Mouse (Mus musculus) spleen, embryonic (tissue): Measurements from ENCODE around the gene Mlf2.

Source experiments
- CTCF ChIA-PET: fragments of 350-600 bp; sonication (Branson Sonifier 250); formaldehyde crosslinking; loops from one replicate; lab custom pipeline; 2022; lab: Charles Lee

Gene Mlf2

DNA sequence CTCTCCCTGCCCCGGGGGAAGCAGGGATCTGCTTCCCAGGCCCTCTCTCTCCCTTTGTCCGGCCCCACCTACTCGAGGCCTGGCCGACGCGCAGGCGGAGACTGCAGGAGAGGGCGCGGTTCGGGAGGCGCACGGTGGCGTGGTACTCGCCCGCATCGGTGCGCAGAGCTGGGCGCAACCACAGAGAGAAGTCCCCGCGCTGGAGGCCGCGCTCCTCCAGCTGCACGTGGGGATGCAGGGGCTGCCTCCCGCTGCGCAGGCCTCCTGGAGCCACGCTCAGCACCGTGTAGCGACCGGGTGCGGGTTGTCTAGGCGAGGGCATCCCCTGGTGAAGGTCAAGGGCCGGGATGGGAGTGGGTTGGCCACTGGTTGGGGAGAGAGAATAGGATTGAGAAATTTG, 21.2 kb upstream of the Mlf2 start:
- CTCF ChIA-PET = interaction anchor here (0.6 to 0.7 kb wide), 2 partner anchors 566 to 768 kb away, joined by 4 to 9 read pairs; no protein-coding TSS in a partner anchor

DNA sequence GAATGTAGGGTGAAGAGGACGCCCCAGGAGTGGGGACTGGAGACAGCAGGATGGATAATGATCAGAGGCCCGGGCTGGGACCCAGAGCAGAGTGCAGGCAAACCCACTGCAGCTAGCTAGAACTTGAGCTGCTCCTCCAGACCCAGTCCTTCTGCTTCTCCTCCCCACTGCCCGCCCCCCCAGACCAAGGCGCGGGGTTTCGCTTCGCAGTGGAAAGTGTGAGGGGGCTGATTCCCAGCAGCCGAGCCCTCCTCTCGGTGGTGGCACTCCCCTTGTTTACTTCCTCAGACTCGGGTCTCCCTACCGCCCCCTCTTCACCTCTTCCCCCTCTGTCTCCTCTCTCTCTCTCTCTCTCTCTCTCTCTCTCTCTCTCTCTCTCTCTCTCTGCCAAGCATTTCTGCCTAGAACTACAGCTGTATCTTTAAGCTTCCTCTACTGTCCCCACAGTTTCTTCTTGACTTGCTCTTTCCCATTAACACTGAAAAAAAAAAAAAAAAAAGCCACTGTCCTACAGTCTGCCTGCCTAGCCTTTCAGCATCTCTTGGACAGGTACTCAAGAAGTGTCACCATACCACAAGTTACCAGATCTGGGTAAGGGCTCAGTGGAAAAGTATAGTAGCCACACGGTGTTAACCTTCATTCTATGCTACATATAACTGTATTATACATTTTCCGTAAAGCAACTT, 19.5 kb upstream of the Mlf2 start, which contains the start of gene Lag3:
TSS of gene Lag3 (minus strand) at position 173 of the 686 bp plus-strand sequence.
- CTCF ChIA-PET = interaction anchor here (0.6 kb wide), 3 partner anchors 21 to 239 kb away, joined by 5 to 11 read pairs (median 10); no protein-coding TSS in a partner anchor

DNA sequence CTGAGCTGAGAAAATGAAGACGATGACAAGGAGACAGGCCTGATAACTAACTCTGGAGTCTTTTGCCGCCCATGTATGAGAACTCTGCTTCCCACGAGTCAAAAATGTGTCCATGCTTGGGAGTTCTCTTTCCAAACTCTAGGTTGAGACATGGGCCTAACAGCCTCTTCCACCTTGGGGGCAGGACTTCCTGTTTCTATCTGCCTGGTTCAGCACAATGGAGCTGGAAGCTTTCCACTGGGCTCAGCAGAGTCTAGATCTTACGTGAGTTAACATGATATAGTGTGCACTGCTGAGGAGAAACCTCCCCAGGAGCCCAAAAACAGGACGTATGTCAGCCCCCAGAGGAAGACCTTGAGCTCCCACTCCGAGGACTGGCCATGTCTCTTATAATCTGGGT, 18.0 kb upstream of the Mlf2 start:
- CTCF ChIA-PET = no interaction called here

DNA sequence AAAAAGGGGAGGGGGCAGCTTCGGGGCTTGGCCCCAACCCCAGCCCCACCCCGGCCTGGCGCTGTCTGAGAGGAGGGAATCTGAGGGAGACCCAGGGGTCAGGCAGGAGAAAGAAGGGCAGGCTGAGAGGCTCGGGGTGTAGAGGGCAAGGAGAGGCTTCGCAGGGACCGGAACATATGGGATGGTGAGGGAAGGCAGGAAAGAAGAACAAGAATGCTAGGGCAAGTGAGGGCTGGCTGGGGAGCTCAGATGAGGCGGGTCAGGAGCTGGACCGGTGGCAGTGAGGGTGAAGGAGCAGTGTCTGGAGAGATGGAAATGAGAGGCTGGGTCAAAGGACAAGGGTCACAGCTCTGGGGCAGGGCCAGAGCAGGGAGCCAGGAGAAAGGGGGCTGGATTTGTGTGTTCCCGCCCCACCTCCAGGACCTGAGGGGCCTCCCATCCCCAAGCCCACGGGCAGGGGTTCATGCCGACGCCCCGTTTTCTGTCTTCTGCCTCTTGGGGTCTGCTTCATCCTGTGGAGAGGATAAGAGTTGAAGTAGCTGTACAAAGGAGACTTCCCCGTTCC, 17.4 kb upstream of the Mlf2 start:
- CTCF ChIA-PET = no interaction called here

DNA sequence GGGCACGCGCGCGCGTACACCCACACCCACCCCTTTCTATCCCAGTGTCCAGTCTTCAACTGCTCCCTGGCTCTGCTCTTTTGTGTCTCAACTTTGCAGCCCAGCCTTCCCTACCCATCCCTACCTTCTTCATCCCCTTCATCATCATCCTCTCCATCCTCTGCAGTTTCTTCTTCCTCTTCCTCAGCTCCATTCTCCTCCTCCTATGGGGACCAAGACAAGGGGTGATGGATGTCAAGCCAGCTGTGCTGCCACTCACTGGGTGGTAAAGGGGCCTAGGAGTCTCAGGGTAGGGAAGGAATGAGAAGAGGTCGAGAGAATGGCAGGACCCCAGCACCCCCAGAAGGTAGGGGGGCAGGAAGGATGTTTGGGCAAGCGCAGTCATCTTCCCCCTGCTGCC, 16.7 kb upstream of the Mlf2 start:
- CTCF ChIA-PET = interaction anchor here (0.6 kb wide), 1 partner anchor 9 kb away, joined by 3 read pairs; no protein-coding TSS in a partner anchor

DNA sequence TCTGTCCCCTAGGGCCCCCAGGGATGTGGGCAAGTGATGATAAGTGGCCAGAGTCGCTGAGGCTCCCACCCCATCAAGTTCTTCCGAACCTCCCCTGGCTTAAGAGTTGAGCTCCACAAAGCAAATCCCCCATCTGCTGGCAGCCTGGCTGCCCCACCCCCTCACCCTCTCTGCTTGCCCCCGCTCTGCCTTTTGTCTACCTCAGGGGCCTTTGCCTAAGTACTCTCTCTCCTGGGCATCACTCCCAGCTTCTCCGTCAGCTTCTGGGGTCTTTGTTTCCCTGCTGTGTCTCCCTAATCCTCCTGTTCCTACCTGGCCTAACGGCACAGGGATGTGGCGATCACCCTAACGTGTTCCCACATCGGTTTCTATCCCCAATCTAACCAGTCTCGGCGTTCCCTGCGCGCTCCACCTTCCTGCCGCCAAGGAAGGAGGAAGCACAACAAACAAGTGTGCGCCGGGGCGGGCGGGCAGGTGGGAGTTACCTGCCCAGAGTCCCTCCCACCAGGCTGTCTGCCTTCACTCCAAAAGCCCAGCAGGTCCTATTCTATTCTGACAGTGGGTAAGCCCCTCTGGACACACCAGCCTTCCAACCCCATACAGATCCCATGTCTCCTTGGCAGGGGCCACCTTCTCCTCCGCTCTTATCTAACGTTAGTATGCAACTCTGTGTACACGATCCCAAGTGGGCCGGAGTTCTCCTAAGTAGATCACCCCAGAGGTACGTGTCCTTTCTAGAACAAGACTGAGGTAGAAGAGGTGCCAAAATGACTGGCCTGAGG, 15.8 kb upstream of the Mlf2 start:
- CTCF ChIA-PET = interaction anchor here (0.6 kb wide), 1 partner anchor 10 kb away, joined by 3 read pairs; no protein-coding TSS in a partner anchor

DNA sequence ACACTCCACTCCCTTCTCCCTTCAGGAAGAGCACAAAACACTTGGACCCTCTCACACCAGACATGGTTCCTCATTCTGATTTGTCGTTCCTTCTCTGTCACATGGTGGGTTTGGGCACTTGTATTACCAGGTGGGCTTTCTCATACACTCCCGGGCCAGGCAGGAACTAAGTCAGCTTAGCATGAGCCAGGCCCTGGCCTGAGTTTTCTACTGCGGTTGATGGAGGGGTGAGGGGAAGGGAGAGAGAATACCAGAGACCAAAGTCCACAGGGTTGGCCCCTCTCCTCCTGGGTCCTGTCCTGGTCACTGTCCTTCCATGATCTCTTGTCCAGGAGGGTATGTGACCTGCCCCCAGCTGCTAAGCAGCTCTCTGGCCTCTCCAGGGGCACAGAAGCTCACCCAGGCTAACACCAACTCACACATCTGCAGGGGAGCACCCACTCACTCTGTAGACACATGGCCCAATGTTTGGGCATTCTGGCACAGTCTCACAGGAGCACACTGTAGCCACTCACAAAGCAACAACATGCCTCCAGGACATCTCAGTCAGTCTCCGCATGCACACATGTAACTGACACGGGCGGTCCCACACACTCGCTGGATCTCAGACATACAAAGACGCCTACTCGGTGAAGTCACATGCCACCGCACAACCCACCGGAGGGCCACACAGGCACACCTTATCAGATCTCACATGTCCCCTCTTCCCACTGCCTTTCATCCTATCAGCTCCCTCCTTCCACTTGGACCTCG, 15.1 kb upstream of the Mlf2 start:
- CTCF ChIA-PET = interaction anchor here (0.8 to 1.3 kb wide), 2 partner anchors 8 to 44 kb away, joined by 6 to 36 read pairs; no protein-coding TSS in a partner anchor

DNA sequence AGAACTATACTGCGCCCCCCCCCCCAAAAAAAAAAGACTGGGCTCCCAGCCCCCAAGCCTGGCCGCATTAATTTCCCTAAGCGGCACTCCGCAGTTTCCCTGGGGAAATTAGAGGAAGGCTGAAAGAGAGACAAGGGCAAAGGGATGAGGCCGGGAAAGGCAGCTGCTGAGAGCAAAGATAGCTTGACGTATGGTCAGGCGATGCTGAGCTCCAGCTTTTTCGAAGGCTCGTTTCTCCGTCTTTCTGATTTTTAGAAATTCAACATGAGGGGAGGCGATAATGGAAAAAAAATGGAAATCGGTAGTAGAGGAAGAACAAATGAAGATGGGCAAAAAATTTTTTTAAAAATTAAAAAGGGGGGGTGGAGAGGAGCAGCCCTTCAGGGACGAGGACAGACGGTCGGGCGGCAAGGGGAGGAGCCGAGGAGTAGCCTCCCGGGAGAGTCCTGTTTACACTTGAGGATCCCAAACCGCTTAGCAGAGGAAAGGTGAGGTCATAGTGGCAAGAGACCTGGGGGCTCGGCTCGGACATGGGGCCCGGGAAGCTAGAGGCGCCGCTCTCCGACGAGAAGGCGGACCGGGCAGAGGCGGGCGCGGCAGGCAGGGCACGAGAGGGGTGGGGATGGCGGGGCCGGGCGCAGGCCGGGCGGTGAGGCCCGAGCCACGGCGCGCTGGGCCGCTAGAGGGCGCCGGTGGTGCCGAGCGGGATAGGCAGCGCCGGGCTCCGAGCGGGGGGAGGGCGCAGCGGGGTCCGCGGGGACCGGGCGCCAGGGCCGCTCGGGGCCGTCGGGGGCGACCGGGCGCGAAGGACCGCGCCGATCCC, 14.3 kb upstream of the Mlf2 start:
- CTCF ChIA-PET = interaction anchor here (0.6 to 1.3 kb wide), 4 partner anchors 9 to 249 kb away, joined by 4 to 36 read pairs (median 5); partner anchors contain the start of gene Gapdh

DNA sequence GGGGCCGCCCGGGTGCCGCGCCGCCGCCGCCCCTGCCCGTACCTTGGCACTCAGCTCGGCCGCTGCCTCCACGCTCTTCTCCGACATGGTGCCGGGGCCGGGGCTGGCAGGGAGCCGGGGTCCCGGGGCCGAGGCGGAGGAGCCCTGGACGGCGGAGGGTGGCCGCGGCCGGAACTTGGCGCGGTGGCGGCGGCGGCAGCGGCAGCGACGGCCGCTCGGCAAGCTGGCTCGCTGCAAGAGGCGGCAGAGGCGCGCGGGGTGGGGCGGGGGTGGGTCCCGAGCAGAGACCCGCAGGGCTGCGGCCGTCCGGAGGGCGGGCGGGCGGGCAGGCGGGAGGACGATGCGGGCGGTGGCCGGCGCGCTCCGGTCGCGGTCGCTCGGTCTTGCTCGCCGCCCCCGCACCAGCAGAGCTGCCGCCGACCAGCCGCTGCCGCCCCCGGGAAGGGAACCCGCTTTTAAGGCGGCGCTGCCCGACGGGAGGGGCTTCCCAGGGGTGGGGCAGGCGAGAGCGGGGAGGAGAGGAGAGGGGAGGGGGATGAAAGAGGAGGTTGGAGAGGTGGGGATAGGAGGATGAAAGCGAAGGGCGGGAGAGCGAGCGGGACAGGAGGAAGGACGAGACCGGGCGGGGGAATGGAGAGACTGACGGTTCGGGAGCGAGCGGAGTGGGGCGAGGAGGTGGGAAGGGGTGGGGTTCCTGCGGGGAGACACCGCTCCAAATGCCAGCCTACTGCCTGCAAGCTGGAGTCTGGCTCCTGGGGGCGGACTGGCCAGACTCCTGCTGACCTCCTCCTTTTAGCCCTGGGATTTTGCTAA, 13.5 kb upstream of the Mlf2 start:
- CTCF ChIA-PET = interaction anchor here (0.6 to 1.3 kb wide), 4 partner anchors 12 to 248 kb away, joined by 3 to 4 read pairs (median 4); partner anchors contain the start of gene Gapdh

DNA sequence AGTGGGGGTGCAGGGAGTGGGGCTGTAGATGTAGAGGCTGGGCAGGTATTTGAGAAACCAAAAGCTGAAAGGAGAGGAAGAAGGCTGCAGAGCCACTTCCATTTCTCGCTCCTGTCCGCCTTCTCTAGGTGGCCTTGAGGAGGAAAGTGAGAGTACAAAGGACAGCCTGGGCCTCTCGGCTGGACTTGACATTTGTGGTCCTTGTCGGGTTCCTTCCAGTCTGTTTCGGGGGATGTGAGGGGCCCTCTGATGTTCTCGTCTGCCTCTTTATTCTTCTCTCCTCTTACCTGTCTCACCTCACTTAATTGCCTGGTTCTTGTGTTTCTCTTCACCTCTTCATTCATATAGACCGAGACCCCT, 12.9 kb upstream of the Mlf2 start:
- CTCF ChIA-PET = interaction anchor here (0.8 to 1.0 kb wide), 2 partner anchors 12 to 183 kb away, joined by 3 read pairs; no protein-coding TSS in a partner anchor

DNA sequence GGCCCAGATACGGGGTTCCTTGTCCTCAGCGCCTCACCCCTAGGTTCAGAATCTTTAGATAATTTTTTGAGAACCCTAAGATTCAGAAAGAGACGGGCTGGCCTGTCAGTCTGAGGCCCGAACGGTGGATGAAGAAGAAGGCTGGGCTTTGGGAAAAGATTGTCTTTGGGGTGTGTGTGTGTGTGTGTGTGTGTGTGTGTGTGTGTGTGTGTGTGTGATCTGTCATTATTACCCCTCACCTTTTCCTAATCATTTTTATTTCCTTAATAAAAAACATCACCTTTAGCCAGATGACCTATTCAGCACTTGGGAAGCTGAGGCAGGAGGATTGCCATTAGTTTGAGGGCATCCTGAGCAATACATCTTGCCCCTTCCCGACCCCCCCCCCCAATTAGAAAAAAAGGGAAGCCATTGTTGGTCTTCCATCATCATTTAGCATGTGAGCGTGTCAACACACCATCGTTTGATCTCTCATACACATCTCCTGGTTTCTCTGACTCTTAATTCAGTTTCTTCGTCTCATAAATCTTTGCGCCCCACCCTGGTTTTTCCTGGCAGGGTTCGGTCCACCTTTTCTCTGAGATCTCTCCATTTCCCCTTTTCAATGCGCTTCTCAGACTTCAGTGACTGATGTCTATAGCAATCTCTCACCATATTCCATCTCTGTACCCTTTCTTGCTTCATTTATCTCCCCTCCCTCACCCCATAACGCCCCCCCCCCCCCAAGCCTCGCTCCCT, 12.1 kb upstream of the Mlf2 start:
- CTCF ChIA-PET = interaction anchor here (0.5 to 1.0 kb wide), 2 partner anchors 11 to 45 kb away, joined by 3 to 7 read pairs; no protein-coding TSS in a partner anchor

DNA sequence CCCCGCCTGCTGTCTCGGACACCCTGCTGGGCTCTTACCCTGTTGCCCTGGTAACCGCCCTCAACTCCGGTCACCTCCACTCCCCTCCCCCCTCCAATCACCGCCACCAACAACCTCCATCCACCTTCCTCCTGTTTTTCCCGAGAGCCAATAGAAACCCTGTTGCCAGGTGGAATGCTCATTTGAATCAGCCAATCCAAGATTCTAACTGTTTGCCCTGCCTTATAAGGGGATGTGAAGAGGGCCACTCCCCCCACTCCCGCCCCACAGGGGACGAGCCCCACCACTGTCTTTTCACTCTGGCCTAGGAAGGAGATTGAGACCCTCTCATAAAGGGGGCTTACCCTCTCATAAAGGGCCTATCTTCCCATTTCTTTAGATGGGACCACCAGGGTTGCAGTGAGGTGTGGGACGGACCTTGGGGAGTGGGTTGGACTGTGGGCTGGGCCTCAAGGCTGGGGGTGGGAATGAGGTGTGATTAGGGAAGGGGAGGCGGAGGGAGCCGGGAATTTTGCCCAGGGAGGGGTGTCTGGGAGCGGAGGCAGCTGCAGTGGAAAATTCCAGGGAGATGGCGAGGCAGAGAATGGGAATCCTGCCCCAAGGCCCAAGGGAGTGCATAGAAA, 11.4 kb upstream of the Mlf2 start, which contains the start of gene Ptms:
TSS of gene Ptms (minus strand) at position 409 of the 623 bp plus-strand sequence.
- CTCF ChIA-PET = interaction anchor here (0.5 kb wide), 1 partner anchor 44 kb away, joined by 7 read pairs; no protein-coding TSS in a partner anchor

DNA sequence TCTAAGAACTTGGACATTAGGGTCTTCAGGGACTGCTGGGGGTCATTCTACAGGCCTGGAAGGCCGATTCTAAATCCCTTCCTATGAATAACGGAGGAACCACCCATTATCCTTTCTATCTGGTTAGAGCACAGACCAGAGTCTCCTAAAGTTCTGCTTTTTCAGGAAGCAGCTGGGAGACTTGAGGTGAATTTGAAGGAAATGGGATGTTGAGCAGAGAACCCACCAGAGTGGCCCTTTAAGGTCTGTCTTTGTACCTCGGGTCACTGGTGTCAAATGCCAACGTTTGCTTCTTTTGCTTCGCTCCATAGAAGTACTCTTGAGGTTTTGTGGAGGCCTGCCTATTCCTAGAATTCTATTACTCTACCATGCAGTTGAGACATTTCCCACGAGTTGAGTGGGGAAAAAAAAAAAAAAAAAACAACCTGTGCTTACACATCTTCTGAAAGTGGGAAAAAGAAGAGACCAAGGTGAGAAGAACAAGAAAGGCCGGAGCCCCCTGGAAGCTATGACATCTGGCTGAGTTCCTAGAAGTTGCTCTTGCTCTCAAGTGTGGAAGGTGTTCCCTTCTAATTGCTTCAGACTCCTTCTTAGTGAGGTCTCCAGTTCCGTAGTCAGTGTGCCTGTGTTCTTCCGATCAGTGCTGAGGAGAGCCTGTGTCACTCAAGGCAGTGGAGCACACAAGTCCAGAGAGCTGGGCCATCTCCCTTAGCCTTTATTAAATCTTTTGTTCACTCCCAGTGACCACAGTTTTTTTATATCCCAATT, 10.7 kb upstream of the Mlf2 start:
- CTCF ChIA-PET = interaction anchor here (0.7 kb wide), 1 partner anchor 29 kb away, joined by 6 read pairs; no protein-coding TSS in a partner anchor

DNA sequence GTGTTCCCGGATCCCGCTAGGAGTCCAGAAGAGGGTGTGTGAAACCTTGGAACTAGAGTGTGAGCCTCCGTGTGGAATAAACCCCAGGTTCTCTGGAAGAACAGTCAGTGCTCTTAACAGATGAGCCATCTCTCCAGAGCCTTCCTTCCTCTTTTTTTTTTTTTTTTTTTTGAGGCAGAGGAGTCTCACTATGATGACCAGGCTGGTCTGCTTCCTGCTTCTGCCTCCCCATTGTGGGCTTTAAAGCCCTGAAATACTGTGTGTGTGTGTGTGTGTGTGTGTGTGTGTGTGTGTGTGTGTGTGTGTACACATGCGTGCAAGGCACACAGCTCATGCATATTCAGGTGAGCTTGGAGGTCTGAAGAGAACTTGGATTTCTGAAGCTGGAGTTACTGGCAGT, 9.6 kb upstream of the Mlf2 start:
- CTCF ChIA-PET = no interaction called here

DNA sequence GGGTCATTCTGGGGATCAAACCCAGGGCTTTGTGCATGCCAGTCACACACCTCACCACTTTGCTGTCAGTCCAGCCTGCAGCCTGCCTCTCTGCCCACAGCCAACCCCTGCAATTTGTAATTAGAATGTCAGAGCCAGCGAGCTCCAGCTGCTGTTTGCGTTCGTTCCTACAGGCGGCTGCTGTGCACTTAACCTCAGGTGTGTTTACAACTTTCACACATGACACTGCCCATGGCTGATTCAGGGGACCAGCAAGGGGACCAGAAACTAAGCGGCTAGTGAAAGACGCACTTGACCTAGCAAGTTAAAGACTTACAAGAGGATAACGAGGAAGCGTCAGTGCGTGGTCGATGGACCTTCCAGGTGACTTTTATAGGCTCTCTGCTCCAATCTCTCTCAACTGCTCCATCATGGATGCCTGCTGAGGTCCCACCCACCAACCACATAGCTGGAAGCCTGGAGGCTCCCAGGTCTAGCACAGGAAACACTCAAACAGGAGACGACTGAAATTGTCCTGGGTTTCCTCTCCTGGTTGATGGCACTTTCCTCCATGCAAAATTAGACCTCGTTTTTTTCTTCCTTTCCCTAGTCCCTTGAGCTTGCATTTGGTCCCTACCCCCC, 5.9 kb upstream of the Mlf2 start:
- CTCF ChIA-PET = interaction anchor here (0.6 kb wide), 1 partner anchor 126 kb away, joined by 3 read pairs; no protein-coding TSS in a partner anchor

DNA sequence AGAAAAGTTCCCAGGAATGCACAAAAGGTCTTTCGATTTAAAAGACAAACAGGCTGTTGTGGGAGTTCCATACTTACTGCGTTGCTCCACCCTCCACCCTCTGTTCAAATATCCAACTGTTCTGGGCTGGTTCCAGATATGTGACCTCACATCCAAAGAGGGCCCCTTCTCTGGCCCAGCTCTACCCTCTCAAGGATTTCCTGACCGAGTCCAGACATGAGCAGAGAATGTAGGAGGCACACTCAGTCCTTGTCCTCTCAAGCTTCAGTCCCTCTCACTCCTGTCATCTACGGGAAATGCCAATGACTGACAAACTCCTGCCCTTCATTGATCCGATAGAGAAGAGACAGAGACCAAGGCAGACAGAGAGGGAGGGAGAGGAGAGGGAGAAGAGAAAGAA, 5.2 kb upstream of the Mlf2 start:
- CTCF ChIA-PET = interaction anchor here (0.6 kb wide), 1 partner anchor 126 kb away, joined by 3 read pairs; no protein-coding TSS in a partner anchor
